Comparison of ENCODE assay signal across 17 mouse cellular contexts in the genomic region with DNA sequence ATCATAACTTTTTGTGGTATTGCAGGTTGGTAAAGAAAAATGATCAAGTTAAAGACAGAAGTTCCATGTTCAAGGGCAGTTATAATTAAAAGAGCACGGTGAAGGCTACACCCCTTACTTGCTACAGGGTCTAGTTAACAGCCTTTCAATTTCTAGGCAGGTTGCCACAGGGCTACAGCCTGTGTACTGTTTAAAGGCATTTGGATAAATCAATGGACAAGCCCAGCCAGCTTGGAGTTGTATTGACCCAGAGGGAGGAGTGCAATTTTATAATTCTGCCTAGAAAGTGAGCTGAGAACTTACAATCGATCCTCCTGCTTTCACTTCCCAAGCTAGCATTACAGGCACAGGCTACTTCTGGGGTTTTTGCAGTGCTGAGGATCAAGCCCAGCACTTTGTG.
"Had no signal": no experiment of that assay in that cellular context is flagged by ENCODE, and none has a peak within 500 bp of the region (broad histone marks: within the 10 kb centered on the region; RNA-seq: fewer than 3 reads in every experiment).

No protein-coding gene starts in this region.

- ATAC-seq: lung, postnatal 0 days; midbrain, embryonic 16.5 days had no signal

- H3K36me3 ChIP-seq: limb, embryonic 12.5 days; liver, embryonic 15.5 days; midbrain, embryonic 10.5 days; stomach, embryonic 15.5 days had no signal

- H3K4me3 ChIP-seq: limb, embryonic 12.5 days; liver, embryonic 15.5 days; midbrain, embryonic 10.5 days; stomach, embryonic 15.5 days had no signal

- H3K9me3 ChIP-seq: limb, embryonic 12.5 days; liver, embryonic 15.5 days; midbrain, embryonic 10.5 days; stomach, embryonic 15.5 days had no signal

- H3K27me3 ChIP-seq: limb, embryonic 12.5 days; stomach, embryonic 15.5 days had no signal

- H3K27ac ChIP-seq: limb, embryonic 12.5 days; liver, embryonic 15.5 days; midbrain, embryonic 10.5 days; stomach, embryonic 15.5 days had no signal

- DNase-seq: kidney, adult 18-20 months; kidney, postnatal 10 days; kidney, postnatal 4 days; layer of hippocampus, adult 9-11 months; layer of hippocampus, postnatal 36 days; liver; lung, adult 2 months; lung, postnatal 36 days; right cerebral cortex, postnatal 14 days; thymus, adult 2 months; thymus, postnatal 25 days had no signal

- H3K9ac ChIP-seq: limb, embryonic 12.5 days; liver, embryonic 15.5 days; stomach, embryonic 15.5 days had no signal

- H3K4me2 ChIP-seq: limb, embryonic 12.5 days; liver, embryonic 15.5 days; stomach, embryonic 15.5 days had no signal

- H3K4me1 ChIP-seq: stomach, embryonic 15.5 days had no signal
